Mouse (Mus musculus) testis, postnatal 10 days (tissue): Measurements from ENCODE around the gene Foxo1.

Experiments used
- DNase-seq: peaks from one replicate; pipeline ENCODE4 v3.0.0; 2021; ENCODE audit warnings: low spot score

Foxo1 gene

GRCm38 (mm10) chr3:52268737-52269513, 789 bp downstream of the Foxo1 start:
- peak; percentile 80 for DNase-seq

- DNase-seq = peak; percentile 72
Measured at GRCm38 (mm10) chr3:52269514-52270351, 1.6 kb downstream of the Foxo1 start.

- DNase-seq = no peak
Measured at GRCm38 (mm10) chr3:52270511-52270910, 2.4 kb downstream of the Foxo1 start.

GRCm38 (mm10) chr3:52271376-52271775, 3.2 kb downstream of the Foxo1 start:
- DNase-seq = no peak

- DNase-seq = no peak
Measured at GRCm38 (mm10) chr3:52272376-52272865, 4.3 kb downstream of the Foxo1 start.

- no peak for DNase-seq
Measured at GRCm38 (mm10) chr3:52274475-52274874, 6.3 kb downstream of the Foxo1 start.

- DNase-seq = no peak
Measured at GRCm38 (mm10) chr3:52275037-52275555, 7.0 kb downstream of the Foxo1 start.

- DNase-seq = no peak
Measured at GRCm38 (mm10) chr3:52280681-52281080, 12.5 kb downstream of the Foxo1 start.

GRCm38 (mm10) chr3:52281882-52282281, 13.7 kb downstream of the Foxo1 start:
- no peak for DNase-seq

GRCm38 (mm10) chr3:52282369-52282768, 14.2 kb downstream of the Foxo1 start:
- DNase-seq = no peak

GRCm38 (mm10) chr3:52283521-52283920, 15.4 kb downstream of the Foxo1 start:
- no peak for DNase-seq

GRCm38 (mm10) chr3:52290811-52291210, 22.7 kb downstream of the Foxo1 start:
- no peak for DNase-seq

- DNase-seq = no peak
Measured at GRCm38 (mm10) chr3:52292498-52292897, 24.4 kb downstream of the Foxo1 start.

- no peak for DNase-seq
Measured at GRCm38 (mm10) chr3:52293946-52294345, 25.8 kb downstream of the Foxo1 start.

- no peak for DNase-seq
Measured at GRCm38 (mm10) chr3:52295688-52296087, 27.6 kb downstream of the Foxo1 start.

GRCm38 (mm10) chr3:52296224-52296760, 28.2 kb downstream of the Foxo1 start:
- no peak for DNase-seq

- DNase-seq = no peak
Measured at GRCm38 (mm10) chr3:52297291-52298018, 29.3 kb downstream of the Foxo1 start.

GRCm38 (mm10) chr3:52298683-52299082, 30.5 kb downstream of the Foxo1 start:
- no peak for DNase-seq

GRCm38 (mm10) chr3:52299376-52299775, 31.2 kb downstream of the Foxo1 start:
- no peak for DNase-seq

GRCm38 (mm10) chr3:52300517-52300916, 32.4 kb downstream of the Foxo1 start:
- no peak for DNase-seq

- no peak for DNase-seq
Measured at GRCm38 (mm10) chr3:52303301-52303700, 35.2 kb downstream of the Foxo1 start.
